Mouse (Mus musculus) kidney, adult 8-10 months (tissue): ENCODE data around the gene Coq4.
"Not testable (repeated sequence)": the region's sequence is repeated elsewhere in the genome, so short reads cannot be mapped to it uniquely, and the experiment has no call there.

Experiments used
- DNase-seq, 2 experiments: peaks; one replicate each; pipeline ENCODE4 v3.0.0; 2022

The Coq4 gene

DNA sequence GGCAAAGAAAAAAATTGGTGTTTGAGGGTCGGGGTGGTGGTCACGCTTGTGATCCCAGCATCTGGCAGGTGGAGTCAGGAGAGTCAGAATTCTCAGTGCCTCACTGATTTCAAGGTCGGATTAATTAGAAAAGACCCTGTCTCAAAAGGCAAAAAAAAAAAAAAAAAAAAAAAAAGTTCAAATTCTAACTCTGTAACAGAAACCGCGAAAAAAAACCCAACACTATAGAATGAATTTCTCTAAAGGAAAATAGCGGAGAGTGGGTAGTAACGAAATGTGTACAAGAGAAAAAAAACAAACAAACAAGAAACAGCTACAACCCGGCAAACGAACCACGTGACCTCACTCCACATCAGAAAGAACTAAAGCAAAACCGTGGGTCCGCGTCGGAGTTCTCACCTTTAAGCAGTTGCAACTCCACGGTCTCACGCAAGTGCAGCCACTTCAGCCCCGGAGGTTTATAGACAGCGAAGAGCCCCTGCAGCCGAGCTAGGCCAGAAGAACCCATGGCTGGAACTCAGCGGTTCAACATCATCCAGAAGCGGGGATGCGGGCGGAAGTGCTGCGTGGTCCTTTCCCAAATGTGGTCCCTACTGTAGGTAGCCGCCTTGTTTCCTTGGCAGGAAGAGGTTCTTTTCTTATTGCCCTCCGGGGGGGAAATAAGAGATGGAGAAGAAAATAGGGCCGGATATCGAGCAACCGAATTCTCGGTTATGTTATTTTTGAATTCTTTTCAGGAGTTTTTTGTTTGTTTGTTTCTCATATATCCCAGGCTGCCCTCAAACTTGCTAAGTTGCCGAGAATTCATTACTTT, at the start of gene Coq4:
Gene Coq4 (plus strand): TSS at position 390 of the 814 bp plus-strand sequence.
- peak; percentile 94 for DNase-seq

DNA sequence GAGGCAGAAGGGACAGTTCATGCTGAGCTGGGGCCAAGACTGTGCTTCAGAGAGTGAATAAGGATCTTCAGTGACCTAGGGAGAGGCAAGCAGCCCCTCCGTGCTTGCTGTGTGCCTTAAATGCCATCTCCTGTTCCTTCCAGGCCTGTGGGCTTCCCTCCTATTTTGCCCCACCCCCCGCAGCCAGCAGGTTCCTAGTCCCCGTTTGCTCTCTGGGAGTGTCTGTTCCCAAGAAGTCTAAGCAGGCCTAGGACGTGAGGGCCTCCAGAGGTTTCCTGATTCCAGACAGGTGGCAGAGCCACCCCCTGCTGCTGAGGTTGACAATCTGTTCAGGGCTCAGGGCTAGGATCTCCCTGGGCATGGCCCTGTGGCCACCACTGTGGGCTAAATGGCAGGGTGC, 48.5 kb upstream of the Coq4 start:
- no peak for DNase-seq

DNA sequence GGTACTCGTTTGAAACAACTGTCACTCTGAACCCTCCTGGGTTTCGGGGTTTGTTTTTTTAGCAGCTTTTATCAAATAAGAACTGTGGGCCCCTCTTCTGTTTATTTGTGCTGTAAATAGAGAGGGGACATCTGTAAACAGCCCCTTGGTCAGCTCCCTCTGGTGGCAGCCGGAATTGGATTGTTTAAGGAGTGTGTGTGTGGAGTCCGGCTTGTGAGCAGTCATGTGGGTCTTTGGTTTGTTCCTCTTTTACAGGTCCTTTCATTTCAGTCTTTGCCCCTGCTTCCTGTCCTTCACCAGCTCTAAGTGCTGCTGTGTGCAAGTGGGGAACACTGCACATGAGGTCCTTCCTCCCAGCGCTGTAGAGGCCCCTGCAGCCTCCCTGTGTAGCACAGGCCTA, 47.9 kb upstream of the Coq4 start:
- no peak for DNase-seq

DNA sequence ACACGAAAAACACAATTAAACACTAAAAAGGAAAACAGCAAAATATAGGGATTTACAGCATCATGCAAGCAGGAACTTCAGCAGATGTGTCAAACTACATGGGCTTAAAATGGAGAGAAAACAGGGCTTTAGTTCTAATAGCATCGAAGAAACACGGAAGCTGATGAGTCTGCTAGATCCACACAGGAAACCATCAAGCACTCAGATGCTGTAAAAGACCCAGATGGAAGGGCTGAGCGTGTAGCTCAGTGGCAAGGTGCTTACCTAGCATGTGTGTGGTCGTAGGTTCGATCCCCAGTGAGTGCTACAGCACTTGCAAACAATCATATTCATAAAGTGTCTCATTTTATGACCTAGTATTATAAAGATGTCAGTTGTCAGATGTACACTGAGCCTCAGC, 46.1 kb upstream of the Coq4 start:
- no peak for DNase-seq

DNA sequence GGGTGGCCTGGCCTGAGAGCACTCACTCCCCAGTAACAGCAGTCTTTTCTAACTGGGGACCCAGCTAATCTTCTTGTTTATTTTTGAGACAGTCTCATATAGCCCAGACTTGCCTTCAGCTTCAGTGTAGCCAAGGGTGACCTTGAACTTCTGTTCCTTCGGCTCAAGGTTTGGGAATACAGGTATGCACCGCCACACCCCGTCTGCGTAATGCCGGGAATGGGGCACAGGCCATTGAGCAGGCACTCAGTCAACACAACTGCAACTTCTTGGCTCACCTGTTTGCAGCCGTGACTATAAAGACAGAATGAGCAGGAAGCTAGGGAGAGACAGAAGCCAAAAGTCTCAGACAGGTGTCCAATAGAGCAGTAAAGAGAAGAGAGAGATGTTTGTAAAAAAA, 43.0 kb upstream of the Coq4 start:
- DNase-seq, result peak; percentile 34 to 55

DNA sequence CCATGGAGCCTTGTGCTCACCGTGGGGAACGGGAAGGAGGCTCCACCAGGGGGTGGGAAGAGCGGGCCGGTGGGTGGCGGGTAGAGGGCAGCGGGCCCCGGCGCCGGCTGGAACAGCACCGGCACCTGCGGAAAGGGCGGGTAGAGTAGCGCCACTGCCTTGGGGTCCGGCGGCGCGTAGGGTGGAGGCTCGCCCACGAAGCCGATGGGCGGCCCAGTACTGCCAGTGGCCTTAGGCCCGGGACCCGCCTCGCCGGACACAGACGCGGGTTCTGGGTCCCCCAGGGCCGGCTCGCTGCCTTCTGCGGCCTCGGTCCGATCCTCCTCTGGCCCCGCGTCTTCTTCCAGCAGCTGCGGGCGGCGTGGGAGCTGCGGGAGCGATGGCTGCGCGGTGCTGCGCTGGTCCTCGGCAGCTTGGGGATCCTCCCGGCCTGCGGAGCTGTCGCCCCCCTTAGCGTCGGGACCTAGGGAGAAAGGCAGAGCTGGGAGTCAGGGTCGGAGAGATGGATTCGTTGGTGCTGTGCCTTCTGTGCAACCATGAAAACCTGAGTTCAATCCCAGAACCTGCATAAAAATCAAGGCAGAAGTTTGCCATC, 40.0 kb upstream of the Coq4 start:
- DNase-seq, result no peak

DNA sequence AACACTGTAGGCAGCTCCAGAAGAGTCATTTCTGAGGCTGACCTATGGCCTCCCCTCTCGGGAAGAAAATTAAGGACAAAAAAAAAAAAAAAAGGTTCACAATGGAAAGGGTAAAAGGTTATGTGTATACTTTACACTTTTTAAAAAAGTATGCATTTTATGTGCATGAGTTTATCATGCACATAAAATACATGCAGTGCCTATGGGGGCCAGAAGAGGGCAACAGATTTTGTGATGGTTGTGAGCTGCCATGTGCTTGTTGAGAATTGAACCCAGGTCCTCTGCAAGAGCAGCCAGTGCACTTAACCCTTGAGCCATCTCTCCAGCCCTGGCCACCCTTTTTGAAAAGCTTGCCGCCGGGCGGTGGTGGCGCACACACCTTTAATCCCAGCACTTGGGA, 39.4 kb upstream of the Coq4 start:
- no peak for DNase-seq

DNA sequence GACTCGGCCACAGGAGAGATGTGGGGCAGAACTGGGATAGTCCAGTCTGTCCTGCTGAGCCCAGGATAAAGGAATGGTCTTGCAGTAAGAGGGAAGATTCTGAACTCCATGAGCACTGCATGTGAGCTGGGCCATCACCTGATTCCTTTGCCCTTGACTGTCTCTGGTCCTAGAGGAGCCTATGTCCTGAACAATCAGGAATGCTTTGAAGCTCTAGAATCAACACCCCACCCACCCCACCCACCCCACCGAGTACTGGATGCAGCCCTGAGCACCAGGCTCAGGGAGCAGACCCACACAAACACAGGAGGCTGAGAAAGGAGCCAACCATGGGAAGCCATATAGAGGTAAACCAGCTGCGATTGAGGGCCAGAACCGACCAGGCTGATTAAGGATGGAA, 38.8 kb upstream of the Coq4 start:
- no peak for DNase-seq

DNA sequence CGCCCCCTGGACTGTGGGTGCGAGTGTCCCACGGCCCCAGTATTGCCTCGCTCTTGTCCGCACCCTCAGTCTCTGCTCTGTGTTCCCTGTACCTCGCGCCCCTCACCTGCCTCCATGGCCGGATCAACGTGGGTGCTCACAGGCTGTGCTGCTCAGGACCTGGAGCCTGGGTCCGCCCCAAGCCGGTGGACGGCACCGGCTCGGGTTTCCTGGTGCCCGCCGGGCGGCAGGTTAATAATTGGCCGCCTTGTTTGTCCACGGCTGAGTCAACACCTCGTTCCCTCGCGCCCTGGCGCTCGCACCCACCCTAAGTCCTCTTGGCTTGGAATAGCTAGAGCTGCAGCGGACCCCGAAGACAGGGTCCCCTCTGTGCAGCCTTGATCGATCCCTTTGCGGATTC, 35.8 kb upstream of the Coq4 start, which contains the start of gene Gm13420:
Gene Gm13420 (minus strand): TSS at position 189 of the 400 bp plus-strand sequence.
- DNase-seq, result peak; percentile 76 to 79

DNA sequence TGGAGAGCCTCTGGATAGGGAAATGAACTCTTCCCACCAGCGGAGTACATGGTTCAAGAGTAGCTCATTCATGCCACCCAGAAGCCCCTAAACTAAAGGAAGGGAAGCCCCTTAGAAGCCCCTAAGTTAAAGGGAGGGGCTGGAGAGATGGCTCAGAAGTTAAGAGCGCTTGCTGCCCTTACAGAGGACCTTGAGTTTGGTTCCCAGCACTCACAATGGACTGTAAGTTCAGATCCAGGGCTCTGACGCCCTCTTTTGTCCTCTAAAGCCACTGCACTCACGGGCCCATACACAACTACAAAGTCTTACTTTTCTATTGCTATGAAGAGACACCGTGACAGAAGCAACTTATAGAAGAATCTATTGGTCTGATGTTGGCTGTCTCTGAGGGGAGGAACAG, 34.9 kb upstream of the Coq4 start:
- no peak for DNase-seq

DNA sequence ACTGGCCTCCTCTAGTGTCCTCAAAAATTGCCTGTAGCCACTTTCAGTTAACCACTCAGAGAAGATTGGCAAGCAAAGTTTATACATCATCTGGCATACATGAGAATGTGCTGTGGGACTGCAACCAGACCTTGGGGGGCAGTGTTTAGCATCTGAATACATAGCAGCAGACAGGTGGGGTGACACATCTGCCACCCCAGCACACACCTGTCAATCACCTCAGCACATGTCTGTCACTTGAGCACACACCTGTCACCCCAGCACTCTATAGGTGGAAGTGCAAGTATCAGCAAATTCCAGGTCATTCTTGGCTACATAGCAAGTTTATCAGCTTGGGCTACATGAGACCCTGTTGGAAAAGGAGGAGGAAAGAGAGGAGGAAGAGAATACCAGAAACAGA, 31.6 kb upstream of the Coq4 start:
- DNase-seq, result no peak

DNA sequence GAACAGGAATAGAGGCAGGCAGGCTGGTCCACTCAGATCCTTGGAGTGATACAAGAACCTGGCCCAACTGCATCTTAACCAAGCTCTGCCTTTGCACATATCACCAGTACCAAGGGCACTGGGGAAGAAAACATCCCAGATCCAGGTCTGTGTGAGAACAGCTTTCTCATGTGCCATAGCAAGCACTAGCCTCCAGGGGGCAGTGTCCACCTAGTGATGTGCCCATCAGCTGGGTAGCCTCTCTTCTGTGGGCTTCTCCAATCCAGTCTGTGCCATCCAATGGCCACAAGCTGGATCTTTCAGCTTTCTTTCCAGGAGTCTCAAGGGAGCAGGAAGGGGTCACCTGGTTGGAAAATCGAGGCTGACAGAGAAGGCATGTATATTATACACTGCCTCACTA, 22.5 kb upstream of the Coq4 start:
- DNase-seq, result peak; percentile 50 to 73

DNA sequence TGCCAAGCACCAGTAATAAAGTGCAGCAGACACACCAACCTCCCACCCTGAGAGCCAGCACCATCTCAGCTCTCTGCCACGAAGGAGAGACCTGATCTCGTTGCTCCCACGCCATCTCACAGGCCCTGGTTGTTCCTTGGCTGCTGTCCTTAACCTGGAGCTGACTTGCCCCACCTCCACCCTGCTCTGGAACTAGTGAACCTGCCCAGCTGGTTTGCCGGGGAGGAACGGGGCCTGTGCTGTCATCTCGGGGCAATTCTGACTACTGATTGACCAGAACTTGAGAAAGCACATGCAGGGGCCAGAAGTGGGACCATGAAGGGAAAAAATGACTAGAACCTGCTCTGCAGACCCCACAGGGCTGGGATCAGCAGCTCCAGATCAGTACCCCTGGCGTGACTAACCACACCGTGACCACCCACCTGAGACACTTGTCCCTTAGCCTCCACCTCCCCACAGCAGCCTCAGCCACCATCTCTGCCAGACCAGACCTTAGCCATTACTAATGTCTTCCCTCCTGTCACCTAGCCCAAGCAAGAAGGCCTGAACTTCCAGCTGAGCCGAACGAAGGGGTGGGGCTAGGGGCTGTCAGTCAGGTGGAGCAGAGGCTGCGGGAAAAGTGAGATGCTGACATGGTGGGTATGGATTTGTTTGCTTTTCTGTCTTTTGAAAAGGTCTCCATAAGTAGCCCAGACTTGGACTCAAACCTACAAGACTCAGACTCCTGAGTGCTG, 19.1 kb upstream of the Coq4 start:
- peak; percentile 50 to 68 for DNase-seq

DNA sequence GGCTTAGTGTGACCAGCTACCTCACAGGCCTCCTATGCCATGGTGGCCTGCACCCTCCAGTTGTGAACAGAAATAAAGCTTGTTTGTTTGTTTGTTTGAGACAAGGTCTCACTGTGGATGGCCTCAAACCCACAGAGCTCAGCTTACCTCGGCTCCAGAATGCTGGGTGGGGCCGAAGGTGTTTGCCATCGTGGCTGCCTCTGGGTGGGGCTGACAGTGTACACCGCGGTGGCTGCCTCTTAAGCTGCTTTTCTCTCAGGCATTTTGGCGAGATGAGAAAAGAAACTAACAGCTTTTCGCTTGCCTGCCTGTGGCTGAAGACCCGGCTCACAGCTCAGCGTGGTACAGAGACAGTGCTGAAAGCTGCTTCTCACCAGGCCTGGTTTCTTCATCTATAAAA, 18.4 kb upstream of the Coq4 start:
- no peak for DNase-seq

DNA sequence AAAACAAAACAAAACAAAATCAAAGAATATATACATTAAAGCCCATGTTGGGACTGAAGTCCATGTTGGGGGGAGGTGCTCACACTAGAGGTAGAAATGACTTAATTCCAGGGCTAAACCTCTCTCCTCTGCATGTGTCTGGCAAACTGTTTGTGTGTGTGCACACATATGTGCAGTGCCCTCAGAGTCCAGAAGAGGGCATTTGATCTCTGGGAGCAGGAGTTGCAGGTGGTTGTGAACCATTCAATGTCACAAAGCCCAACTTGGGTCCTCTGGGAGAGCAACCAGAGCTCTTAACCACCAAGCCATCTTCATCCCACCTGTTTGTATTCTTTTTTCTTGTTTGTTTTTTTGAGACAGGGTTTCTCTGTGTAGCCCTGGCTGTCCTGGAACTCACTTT, 17.1 kb upstream of the Coq4 start:
- no peak for DNase-seq

DNA sequence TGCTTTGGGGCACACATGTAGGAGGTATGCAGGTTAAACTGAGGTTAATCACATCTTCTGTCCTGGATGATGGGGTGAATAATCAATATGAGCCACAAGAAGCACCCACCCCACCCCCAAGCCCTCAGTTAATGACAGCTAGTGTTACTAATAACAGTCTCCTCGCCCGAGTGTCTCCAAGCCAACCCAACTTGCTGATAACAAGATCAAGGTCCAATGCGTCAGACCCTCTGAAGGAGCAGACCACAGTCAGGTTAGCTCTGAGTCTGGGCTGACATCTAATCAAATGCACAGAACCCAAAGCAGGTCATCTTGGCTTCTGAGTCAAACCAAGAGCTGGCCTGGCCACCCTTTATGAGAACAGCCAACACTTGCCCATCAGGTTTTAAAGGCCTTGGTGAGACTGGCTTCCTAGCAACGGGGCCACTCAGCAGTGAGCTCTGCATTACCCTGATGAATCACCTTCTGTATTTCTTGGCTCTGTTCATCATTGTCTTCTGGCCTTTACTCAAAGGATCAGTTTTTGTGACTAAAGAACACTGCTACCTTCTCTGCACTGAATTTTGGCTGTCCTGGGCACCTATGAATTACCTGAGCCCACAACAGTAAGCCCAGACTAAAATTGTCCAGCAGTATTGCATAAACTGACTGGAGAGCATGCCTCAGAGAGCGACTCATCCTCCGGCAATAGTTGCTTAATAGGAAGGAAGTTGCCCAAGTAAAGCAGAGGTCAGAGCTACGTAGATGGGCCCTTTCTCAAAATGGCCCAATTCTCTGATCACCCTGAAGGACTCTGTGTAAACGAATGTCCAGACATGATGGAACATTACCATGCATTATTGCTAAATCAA, 15.5 kb upstream of the Coq4 start:
- no peak for DNase-seq

DNA sequence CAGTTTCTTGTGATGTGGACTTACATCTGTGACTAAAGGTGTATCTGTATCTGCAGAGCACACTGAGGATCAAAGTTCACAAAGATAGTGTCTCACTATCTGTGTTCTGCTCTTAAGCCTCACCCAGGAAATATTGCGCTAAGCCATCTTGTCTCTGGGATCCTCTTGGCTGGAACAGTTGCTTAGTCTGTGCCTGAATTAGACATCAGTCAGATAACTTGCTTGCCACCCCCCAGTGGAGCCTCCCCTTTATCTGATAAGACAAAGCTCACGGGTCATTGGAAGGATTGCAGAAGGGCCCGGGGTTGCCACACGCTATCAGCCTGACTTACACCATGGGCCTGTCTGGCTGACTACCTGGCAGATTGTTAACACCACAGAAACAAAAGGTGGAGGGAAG, 14.0 kb upstream of the Coq4 start:
- DNase-seq, result no peak

DNA sequence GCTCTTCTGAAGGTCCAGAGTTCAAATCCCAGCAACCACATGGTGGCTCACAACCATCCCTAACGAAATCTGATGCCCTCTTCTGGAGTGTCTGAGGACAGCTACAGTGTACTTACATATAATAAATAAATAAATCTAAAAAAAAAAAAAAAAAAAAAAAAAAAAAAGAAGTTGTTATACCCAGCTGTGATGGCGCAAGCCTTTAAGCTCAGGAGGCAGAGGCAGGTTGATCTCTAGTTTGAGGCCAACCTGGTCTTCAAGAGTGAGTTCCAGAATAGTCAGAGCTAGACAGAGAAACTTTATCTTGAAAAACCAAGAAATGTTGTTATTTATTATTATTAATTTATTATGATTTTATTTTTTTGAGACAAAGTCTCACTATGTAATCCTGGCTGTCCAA, 6.0 kb upstream of the Coq4 start:
- not testable (repeated sequence) for DNase-seq

DNA sequence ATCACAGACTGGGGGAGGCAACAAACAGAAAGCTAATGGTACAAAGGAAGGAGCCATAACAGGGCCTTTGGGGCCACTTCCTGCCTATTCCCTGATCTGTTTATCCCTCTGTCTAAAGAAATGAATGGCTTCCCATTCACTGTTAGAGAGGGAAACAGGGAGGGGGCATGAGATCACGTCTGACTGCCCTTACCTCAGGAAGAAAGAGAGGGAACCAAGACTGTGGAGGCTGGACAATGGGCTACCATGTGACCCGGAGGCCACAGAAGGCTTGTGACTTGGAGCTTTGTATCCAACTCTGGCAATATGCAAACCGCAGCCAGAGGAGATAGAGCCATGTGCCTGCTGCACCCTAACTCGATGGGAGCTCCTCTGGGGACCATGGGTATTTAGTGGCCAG, 3.0 kb upstream of the Coq4 start:
- no peak for DNase-seq

DNA sequence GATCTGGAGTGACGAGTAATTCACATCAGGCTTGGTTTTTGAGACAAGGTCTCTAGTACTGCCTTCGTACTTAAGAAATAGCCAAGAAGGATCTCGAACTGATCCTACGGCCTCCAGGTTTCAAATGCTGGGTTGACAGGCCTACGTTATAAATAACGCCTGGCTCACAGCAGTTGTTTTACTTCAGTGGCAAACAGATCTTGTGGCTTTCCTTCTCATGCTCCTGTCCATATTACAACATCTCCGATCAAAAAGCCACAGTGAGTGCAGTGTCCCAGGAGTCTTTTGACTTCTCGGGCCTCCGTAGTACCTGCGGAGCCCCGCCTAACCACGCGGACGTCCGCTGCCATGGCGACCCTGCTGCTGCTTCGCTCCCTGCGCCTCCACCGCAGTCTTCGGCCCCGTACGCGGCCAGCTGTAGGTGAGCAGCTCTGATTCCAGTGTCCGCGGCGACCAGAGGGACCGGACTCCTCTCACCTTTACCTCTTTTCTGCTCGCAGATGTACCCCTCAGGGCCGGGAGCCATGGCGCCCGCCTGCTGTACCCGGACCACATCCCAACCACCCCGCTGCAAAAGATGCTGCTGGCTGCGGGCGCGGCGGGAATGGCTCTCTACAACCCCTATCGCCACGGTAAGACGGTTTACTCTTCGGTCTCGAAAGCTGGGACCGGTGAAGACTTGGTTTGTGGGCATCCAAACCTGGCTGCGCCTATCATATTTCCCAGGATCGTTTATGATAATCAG, 816 bp downstream of the Coq4 start, which contains the start of gene Trub2:
Gene Trub2 (minus strand): TSS at position 566 of the 745 bp plus-strand sequence.
- DNase-seq, result peak; percentile 83 to 90

DNA sequence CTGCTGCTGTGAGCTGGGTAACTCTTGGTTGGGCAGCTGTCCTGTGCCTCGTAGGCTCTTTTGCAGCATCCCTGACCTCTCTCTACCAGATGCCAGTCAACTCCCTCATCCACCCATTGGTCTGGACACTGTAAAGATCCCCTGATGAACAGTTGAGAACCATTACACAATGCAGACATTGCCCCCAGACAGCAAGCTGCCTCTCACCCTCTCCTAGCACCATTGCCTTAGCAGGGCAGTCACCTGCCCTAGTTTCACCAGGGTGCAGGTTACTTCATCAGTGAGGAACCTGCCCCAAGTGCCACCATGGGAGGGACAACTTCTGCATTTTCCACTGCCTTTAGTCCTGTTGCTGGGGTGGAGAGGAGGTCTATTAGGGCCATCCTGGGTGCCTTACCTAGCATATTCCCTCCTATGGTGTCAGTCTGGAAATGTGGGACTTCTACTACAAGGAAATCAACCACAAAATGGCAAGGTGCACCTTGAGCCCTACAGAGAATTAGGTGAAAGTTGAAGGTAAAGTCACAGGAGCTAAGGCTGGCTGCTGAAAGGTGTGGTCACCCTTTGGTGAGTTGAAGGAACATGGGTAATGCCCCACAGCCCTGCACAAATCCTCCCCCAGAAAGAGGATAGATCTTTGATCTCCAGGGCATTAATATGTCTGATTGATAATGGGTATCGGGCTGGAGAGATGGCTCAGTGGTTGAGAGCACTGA, 5.6 kb downstream of the Coq4 start:
- DNase-seq, result no peak
